Mouse (Mus musculus): ENCODE results near the gene Taar6. TPM values are rescaled to one million over a fixed set of nuclear protein-coding genes. Genes with fewer than 3 reads are reported as not detected.
A peak's percentile ranks its signal among the peaks of the same experiment; 100 is the strongest.

The Taar6 gene
- polyA plus RNA-seq (2015; fragmentation: Nextera tagmentation; extraction: Ambion mirVana) = not detected in 2 replicates

- no peak within 1 kb of the TSS for H3K27ac ChIP-seq (replicated peaks)
- no peaks in the 10 kb centered on the region for H3K36me3 ChIP-seq
- H3K27me3 ChIP-seq = no peaks in the 10 kb centered on the region
- H3K9ac ChIP-seq = no peak within 1 kb of the TSS
- no peak within 1 kb of the TSS for H3K4me3 ChIP-seq
- H3K9me3 ChIP-seq = no peaks in the 10 kb centered on the region
- 75% methylated on average over 8 of the region's 8 CpGs for WGBS
- no peak for ATAC-seq (ENCODE audit: low read depth)
- H3K4me1 ChIP-seq (replicated peaks) = no peaks in the 10 kb centered on the region
- no peak within 1 kb of the TSS for H3K4me2 ChIP-seq
These were observed at the start of gene Taar6 for GRCm38 (mm10) chr10:23985546-23985945. Gene Taar6, minus strand, starts transcription at chr10:23985646.

- Histone ChIP-seq H3K9me3 (no peaks in the 10 kb centered on the region), H3K27ac (replicated peaks) (no peak overlapping the region), H3K4me3 (no peak overlapping the region), H3K36me3 (no peaks in the 10 kb centered on the region), H3K4me2 (no peak overlapping the region), H3K4me1 (replicated peaks) (no peaks in the 10 kb centered on the region), H3K27me3 (no peaks in the 10 kb centered on the region), H3K9ac (no peak overlapping the region)
- ATAC-seq (ENCODE audit: low read depth) = no peak
These were observed 45.9 kb upstream of the Taar6 start for GRCm38 (mm10) chr10:24031347-24031746.

- H3K4me1 ChIP-seq (replicated peaks) = no peaks in the 10 kb centered on the region
- no peak within 1 kb of the TSS for H3K27ac ChIP-seq (replicated peaks)
- no peak within 1 kb of the TSS for H3K9ac ChIP-seq
- H3K36me3 ChIP-seq = no peaks in the 10 kb centered on the region
- H3K9me3 ChIP-seq = no peaks in the 10 kb centered on the region
- ATAC-seq (ENCODE audit: low read depth) = no peak
- H3K4me3 ChIP-seq = no peak within 1 kb of the TSS
- H3K4me2 ChIP-seq = no peak within 1 kb of the TSS
- no peaks in the 10 kb centered on the region for H3K27me3 ChIP-seq
These were observed 41.5 kb upstream of the Taar6 start, which contains the start of gene Taar7d for GRCm38 (mm10) chr10:24026922-24027321. Gene Taar7d, plus strand, starts transcription at chr10:24027222.

- Histone ChIP-seq H3K4me1 (replicated peaks) (no peaks in the 10 kb centered on the region), H3K4me2 (no peak overlapping the region), H3K4me3 (no peak overlapping the region), H3K9me3 (no peaks in the 10 kb centered on the region), H3K9ac (no peak overlapping the region), H3K27ac (replicated peaks) (no peak overlapping the region), H3K27me3 (no peaks in the 10 kb centered on the region), H3K36me3 (no peaks in the 10 kb centered on the region)
- 81% methylated on average over 1 of the region's 1 CpGs for WGBS
- ATAC-seq (ENCODE audit: low read depth) = no peak
These were observed 22.7 kb upstream of the Taar6 start for GRCm38 (mm10) chr10:24008143-24008542.

GRCm38 (mm10) chr10:24007034-24007433 is 21.6 kb upstream of the Taar6 start:
- Histone ChIP-seq H3K9ac (no peak overlapping the region), H3K27me3 (no peaks in the 10 kb centered on the region), H3K36me3 (no peaks in the 10 kb centered on the region), H3K27ac (replicated peaks) (no peak overlapping the region), H3K4me3 (no peak overlapping the region), H3K4me1 (replicated peaks) (no peaks in the 10 kb centered on the region), H3K9me3 (no peaks in the 10 kb centered on the region), H3K4me2 (no peak overlapping the region)
- ATAC-seq (ENCODE audit: low read depth) = no peak
- 59% methylated on average over 2 of the region's 2 CpGs for WGBS

GRCm38 (mm10) chr10:24006442-24006841 is 21.0 kb upstream of the Taar6 start:
- H3K9ac ChIP-seq = no peak overlapping the region
- no peaks in the 10 kb centered on the region for H3K27me3 ChIP-seq
- no peak for ATAC-seq (ENCODE audit: low read depth)
- no peak overlapping the region for H3K4me3 ChIP-seq
- no peaks in the 10 kb centered on the region for H3K9me3 ChIP-seq
- H3K4me2 ChIP-seq = no peak overlapping the region
- H3K36me3 ChIP-seq = no peaks in the 10 kb centered on the region
- H3K4me1 ChIP-seq (replicated peaks) = no peaks in the 10 kb centered on the region
- H3K27ac ChIP-seq (replicated peaks) = no peak overlapping the region
- WGBS = 78% methylated on average over 1 of the region's 1 CpGs

- no peak for ATAC-seq (ENCODE audit: low read depth)
- WGBS = 77% methylated on average over 1 of the region's 1 CpGs
- Histone ChIP-seq H3K27me3 (no peaks in the 10 kb centered on the region), H3K27ac (replicated peaks) (no peak within 1 kb of the TSS), H3K9ac (no peak within 1 kb of the TSS), H3K4me1 (replicated peaks) (no peaks in the 10 kb centered on the region), H3K4me2 (no peak within 1 kb of the TSS), H3K4me3 (no peak within 1 kb of the TSS), H3K9me3 (no peaks in the 10 kb centered on the region), H3K36me3 (no peaks in the 10 kb centered on the region)
These were observed 14.2 kb upstream of the Taar6 start, which contains the start of gene Taar7b for GRCm38 (mm10) chr10:23999639-24000038. Gene Taar7b, plus strand, starts transcription at chr10:23999939.

GRCm38 (mm10) chr10:23993381-23993780 is 7.9 kb upstream of the Taar6 start, which contains the start of gene Taar7a:
Gene Taar7a, minus strand, starts transcription at chr10:23993481.
- Histone ChIP-seq H3K4me3 (no peak within 1 kb of the TSS), H3K4me1 (replicated peaks) (no peaks in the 10 kb centered on the region), H3K9me3 (no peaks in the 10 kb centered on the region), H3K4me2 (no peak within 1 kb of the TSS), H3K9ac (no peak within 1 kb of the TSS), H3K36me3 (no peaks in the 10 kb centered on the region), H3K27me3 (no peaks in the 10 kb centered on the region), H3K27ac (replicated peaks) (no peak within 1 kb of the TSS)
- ATAC-seq (ENCODE audit: low read depth) = no peak
- WGBS = 91% methylated on average over 3 of the region's 3 CpGs

GRCm38 (mm10) chr10:23986419-23986818 is 973 bp upstream of the Taar6 start:
- WGBS = 80% methylated on average over 5 of the region's 5 CpGs
- no peaks in the 10 kb centered on the region for H3K27me3 ChIP-seq
- no peak overlapping the region for H3K9ac ChIP-seq
- no peak for ATAC-seq (ENCODE audit: low read depth)
- no peak overlapping the region for H3K27ac ChIP-seq (replicated peaks)
- H3K4me1 ChIP-seq (replicated peaks) = no peaks in the 10 kb centered on the region
- no peak overlapping the region for H3K4me3 ChIP-seq
- H3K36me3 ChIP-seq = no peaks in the 10 kb centered on the region
- H3K4me2 ChIP-seq = no peak overlapping the region
- H3K9me3 ChIP-seq = no peaks in the 10 kb centered on the region

GRCm38 (mm10) chr10:23978901-23979705 is 6.3 kb downstream of the Taar6 start:
- ATAC-seq (ENCODE audit: low read depth) = peak; percentile 75; the same call in 1 of the 2 replicates
- Histone ChIP-seq H3K9me3 (no peaks in the 10 kb centered on the region), H3K4me3 (no peak overlapping the region), H3K27me3 (no peaks in the 10 kb centered on the region; the same call in 1 of the 2 replicates), H3K9ac (no peak overlapping the region), H3K36me3 (no peaks in the 10 kb centered on the region), H3K27ac (replicated peaks) (no peak overlapping the region), H3K4me1 (replicated peaks) (no peaks in the 10 kb centered on the region), H3K4me2 (no peak overlapping the region)
- WGBS = 44% methylated on average over 16 of the region's 16 CpGs

GRCm38 (mm10) chr10:23977958-23978357 is 7.5 kb downstream of the Taar6 start:
- Histone ChIP-seq H3K36me3 (no peaks in the 10 kb centered on the region), H3K27ac (replicated peaks) (no peak overlapping the region), H3K9me3 (no peaks in the 10 kb centered on the region), H3K4me3 (no peak overlapping the region), H3K4me1 (replicated peaks) (no peaks in the 10 kb centered on the region), H3K4me2 (no peak overlapping the region), H3K9ac (no peak overlapping the region), H3K27me3 (no peaks in the 10 kb centered on the region; the same call in 1 of the 2 replicates)
- no peak for ATAC-seq (ENCODE audit: low read depth)
- 43% methylated on average over 4 of the region's 4 CpGs for WGBS

GRCm38 (mm10) chr10:23971256-23971655 is 14.2 kb downstream of the Taar6 start:
- H3K27me3 ChIP-seq = no peaks in the 10 kb centered on the region
- H3K36me3 ChIP-seq = no peaks in the 10 kb centered on the region
- H3K27ac ChIP-seq (replicated peaks) = no peak overlapping the region
- no peaks in the 10 kb centered on the region for H3K9me3 ChIP-seq
- H3K4me1 ChIP-seq (replicated peaks) = no peaks in the 10 kb centered on the region
- no peak overlapping the region for H3K4me3 ChIP-seq
- no peak overlapping the region for H3K4me2 ChIP-seq
- ATAC-seq (ENCODE audit: low read depth) = no peak
- no peak overlapping the region for H3K9ac ChIP-seq
- 89% methylated on average over 5 of the region's 5 CpGs for WGBS

All from neural tube, embryonic 13.5 days (tissue).